ENCODE assay signal across 12 mouse cellular contexts in the genomic region with DNA sequence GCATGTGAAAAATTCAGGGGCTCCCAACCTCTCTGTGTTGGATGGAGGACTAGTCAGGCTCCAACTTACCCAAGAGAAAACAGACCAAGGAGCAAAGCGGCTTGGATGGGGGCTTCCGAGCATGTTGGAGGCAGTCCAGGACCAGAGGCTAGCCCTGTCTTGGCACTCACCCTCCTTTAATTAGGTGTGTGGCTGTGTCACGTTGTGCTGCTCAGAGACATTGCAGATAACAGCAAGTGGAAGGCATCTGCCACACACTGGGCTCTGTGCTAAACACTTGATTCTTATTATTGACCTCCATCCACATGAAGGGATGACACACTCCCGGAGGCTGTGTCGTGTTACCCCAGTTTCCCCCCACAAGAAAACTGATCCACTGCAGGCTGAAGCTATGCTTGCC. TPM values are rescaled to one million over a fixed set of nuclear protein-coding genes. Genes with fewer than 3 reads are reported as not detected.
DNase-seq lines count a peak whose midpoint lies in the region; ATAC-seq lines count a peak whose summit lies in the region.
"Had no signal": no experiment of that assay in that cellular context is flagged by ENCODE, and none has a peak within 500 bp of the region (broad histone marks: within the 10 kb centered on the region; RNA-seq: fewer than 3 reads in every experiment).

No protein-coding gene starts in this region.

- H3K36me3 ChIP-seq in hindbrain, embryonic 12.5 days, result no peaks in the 10 kb centered on the region
- no peaks in the 10 kb centered on the region for H3K36me3 ChIP-seq in hindbrain, embryonic 10.5 days
- H3K36me3 ChIP-seq in midbrain, embryonic 15.5 days (replicated peaks), result no peaks in the 10 kb centered on the region
- H3K36me3 ChIP-seq in midbrain, embryonic 11.5 days (ENCODE audit: control insufficient read depth, insufficient read depth, low read length), result no peaks in the 10 kb centered on the region
- no peaks in the 10 kb centered on the region for H3K36me3 ChIP-seq in hindbrain, embryonic 14.5 days (replicated peaks; ENCODE audit: control insufficient read depth, insufficient read depth)
- H3K36me3 ChIP-seq: heart, embryonic 10.5 days; liver, embryonic 12.5 days had no signal

- no peak overlapping the region for H3K27ac ChIP-seq in hindbrain, embryonic 12.5 days
- H3K27ac ChIP-seq in hindbrain, embryonic 10.5 days, result no peak overlapping the region
- H3K27ac ChIP-seq in midbrain, embryonic 15.5 days, result no peak overlapping the region
- no peak overlapping the region for H3K27ac ChIP-seq in midbrain, embryonic 11.5 days (ENCODE audit: low read depth, low read length)
- H3K27ac ChIP-seq in hindbrain, embryonic 14.5 days, result 0 out of 2 replicates have a peak overlapping the region, but pooled peaks have one; percentile 21
- H3K27ac ChIP-seq: heart, embryonic 10.5 days; liver, embryonic 12.5 days had no signal

- 74% methylated on average over 5 of the region's 5 CpGs for WGBS in hindbrain, embryonic 12.5 days
- WGBS in hindbrain, embryonic 10.5 days, result 74% methylated on average over 5 of the region's 5 CpGs
- WGBS in midbrain, embryonic 15.5 days, result 64% methylated on average over 5 of the region's 5 CpGs
- WGBS in midbrain, embryonic 11.5 days, result 73% methylated on average over 5 of the region's 5 CpGs
- 58% methylated on average over 5 of the region's 5 CpGs for WGBS in hindbrain, embryonic 14.5 days

- 0 out of 2 replicates have a peak, but pooled peaks have one; percentile 23 for ATAC-seq in hindbrain, embryonic 12.5 days (ENCODE audit: low FRiP score)
- peak; percentile 52; the same call in 1 of the 2 replicates for ATAC-seq in midbrain, embryonic 15.5 days (replicated peaks)
- ATAC-seq in midbrain, embryonic 11.5 days (ENCODE audit: low FRiP score), result no peak
- ATAC-seq in hindbrain, embryonic 14.5 days (ENCODE audit: low FRiP score), result peak; percentile 46; the same call in 1 of the 2 replicates
- ATAC-seq: CD4-positive, CD25-positive, alpha-beta regulatory T cell, adult 4 months; liver, embryonic 12.5 days had no signal

- DNase-seq in hindbrain, embryonic 10.5 days (ENCODE audit: low spot score), result no peak
- DNase-seq in midbrain, embryonic 11.5 days (ENCODE audit: low spot score, missing footprints), result no peak
- DNase-seq in hindbrain, embryonic 14.5 days (ENCODE audit: low spot score), result no peak
- DNase-seq in right cerebral cortex, postnatal 36 days (ENCODE audit: low spot score in 2 of 2), result no peak
- no peak for DNase-seq in urinary bladder, adult 18-20 months (ENCODE audit: low spot score in 2 of 2)
- DNase-seq: thymus, adult 18-20 months had no signal

- no peak overlapping the region for H3K4me3 ChIP-seq in hindbrain, embryonic 12.5 days
- H3K4me3 ChIP-seq in hindbrain, embryonic 10.5 days, result no peak overlapping the region
- H3K4me3 ChIP-seq in midbrain, embryonic 15.5 days, result no peak overlapping the region
- H3K4me3 ChIP-seq in midbrain, embryonic 11.5 days (ENCODE audit: low read depth, low read length), result no peak overlapping the region
- H3K4me3 ChIP-seq in hindbrain, embryonic 14.5 days (replicated peaks; ENCODE audit: low read length), result no peak overlapping the region
- H3K4me3 ChIP-seq: heart, embryonic 10.5 days; liver, embryonic 12.5 days had no signal

- H3K4me2 ChIP-seq in hindbrain, embryonic 12.5 days (replicated peaks), result no peak overlapping the region
- no peak overlapping the region for H3K4me2 ChIP-seq in midbrain, embryonic 15.5 days
- H3K4me2 ChIP-seq in midbrain, embryonic 11.5 days, result no peak overlapping the region
- H3K4me2 ChIP-seq in hindbrain, embryonic 14.5 days (replicated peaks), result no peak overlapping the region
- H3K4me2 ChIP-seq: liver, embryonic 12.5 days had no signal

- no peaks in the 10 kb centered on the region for H3K27me3 ChIP-seq in hindbrain, embryonic 12.5 days
- no peaks in the 10 kb centered on the region for H3K27me3 ChIP-seq in hindbrain, embryonic 10.5 days (ENCODE audit: insufficient read depth, poor library complexity, severe bottlenecking)
- no peaks in the 10 kb centered on the region for H3K27me3 ChIP-seq in midbrain, embryonic 15.5 days (replicated peaks)
- no peaks in the 10 kb centered on the region for H3K27me3 ChIP-seq in midbrain, embryonic 11.5 days (ENCODE audit: control insufficient read depth, insufficient read depth, low read length)
- H3K27me3 ChIP-seq in hindbrain, embryonic 14.5 days (ENCODE audit: control insufficient read depth, insufficient read depth, low read length), result no peaks in the 10 kb centered on the region
- H3K27me3 ChIP-seq: liver, embryonic 12.5 days; Patski had no signal

- H3K4me1 ChIP-seq in hindbrain, embryonic 12.5 days, result peaks cover 11% of the 10 kb centered on the region
- H3K4me1 ChIP-seq in hindbrain, embryonic 10.5 days (replicated peaks), result peaks cover 8% of the 10 kb centered on the region
- H3K4me1 ChIP-seq in midbrain, embryonic 15.5 days, result peaks cover 12% of the 10 kb centered on the region; the same call in 1 of the 2 replicates
- H3K4me1 ChIP-seq in midbrain, embryonic 11.5 days (ENCODE audit: control insufficient read depth, insufficient read depth, low read length), result peaks cover 3% of the 10 kb centered on the region; the same call in 1 of the 2 replicates
- H3K4me1 ChIP-seq in hindbrain, embryonic 14.5 days (replicated peaks; ENCODE audit: control insufficient read depth, insufficient read depth, low read length), result peaks cover 8% of the 10 kb centered on the region
- H3K4me1 ChIP-seq: liver, embryonic 12.5 days had no signal

- no peak overlapping the region for H3K9ac ChIP-seq in hindbrain, embryonic 12.5 days
- no peak overlapping the region for H3K9ac ChIP-seq in midbrain, embryonic 15.5 days
- H3K9ac ChIP-seq in midbrain, embryonic 11.5 days (ENCODE audit: low read length), result no peak overlapping the region
- H3K9ac ChIP-seq in hindbrain, embryonic 14.5 days, result no peak overlapping the region
- H3K9ac ChIP-seq: liver, embryonic 12.5 days had no signal

- H3K9me3 ChIP-seq in hindbrain, embryonic 12.5 days (replicated peaks), result no peaks in the 10 kb centered on the region
- H3K9me3 ChIP-seq in hindbrain, embryonic 10.5 days, result no peaks in the 10 kb centered on the region
- H3K9me3 ChIP-seq in midbrain, embryonic 15.5 days, result no peaks in the 10 kb centered on the region
- no peaks in the 10 kb centered on the region for H3K9me3 ChIP-seq in midbrain, embryonic 11.5 days (ENCODE audit: control insufficient read depth, low read length)
- H3K9me3 ChIP-seq in hindbrain, embryonic 14.5 days (ENCODE audit: control insufficient read depth, low read length), result no peaks in the 10 kb centered on the region
- H3K9me3 ChIP-seq: heart, embryonic 10.5 days; liver, embryonic 12.5 days had no signal

RNA-seq across cellular contexts. Expression of a gene that starts 53.9 kb away (rescaled TPM):
- 4.8 and 5.9 TPM in 2 replicates for polyA plus RNA-seq in hindbrain, embryonic 12.5 days (2016; fragmentation: Nextera tagmentation; extraction: Ambion mirVana)
- polyA plus RNA-seq in hindbrain, embryonic 10.5 days (2016; fragmentation: Nextera tagmentation; extraction: Ambion mirVana), result 0.92 and 1.1 TPM in 2 replicates
- polyA plus RNA-seq in midbrain, embryonic 15.5 days (2015; fragmentation: Nextera tagmentation; extraction: Ambion mirVana), result 2.6 and 3.0 TPM in 2 replicates
- polyA plus RNA-seq in midbrain, embryonic 11.5 days (2014; fragmentation: Nextera tagmentation; extraction: Ambion mirVana), result 1.7 and 1.9 TPM in 2 replicates
- 2.5 and 3.7 TPM in 2 replicates for polyA plus RNA-seq in hindbrain, embryonic 14.5 days (2014; fragmentation: Nextera tagmentation; extraction: Ambion mirVana)
